Mouse (Mus musculus): ENCODE measurements around the gene Eef1g. TPM values are rescaled to one million over a fixed set of nuclear protein-coding genes. Genes with fewer than 3 reads are reported as not detected.

Gene Eef1g
- 289 TPM in 2 replicates for polyA plus RNA-seq (2015; fragmentation: Nextera tagmentation; extraction: Ambion mirVana)

DNA sequence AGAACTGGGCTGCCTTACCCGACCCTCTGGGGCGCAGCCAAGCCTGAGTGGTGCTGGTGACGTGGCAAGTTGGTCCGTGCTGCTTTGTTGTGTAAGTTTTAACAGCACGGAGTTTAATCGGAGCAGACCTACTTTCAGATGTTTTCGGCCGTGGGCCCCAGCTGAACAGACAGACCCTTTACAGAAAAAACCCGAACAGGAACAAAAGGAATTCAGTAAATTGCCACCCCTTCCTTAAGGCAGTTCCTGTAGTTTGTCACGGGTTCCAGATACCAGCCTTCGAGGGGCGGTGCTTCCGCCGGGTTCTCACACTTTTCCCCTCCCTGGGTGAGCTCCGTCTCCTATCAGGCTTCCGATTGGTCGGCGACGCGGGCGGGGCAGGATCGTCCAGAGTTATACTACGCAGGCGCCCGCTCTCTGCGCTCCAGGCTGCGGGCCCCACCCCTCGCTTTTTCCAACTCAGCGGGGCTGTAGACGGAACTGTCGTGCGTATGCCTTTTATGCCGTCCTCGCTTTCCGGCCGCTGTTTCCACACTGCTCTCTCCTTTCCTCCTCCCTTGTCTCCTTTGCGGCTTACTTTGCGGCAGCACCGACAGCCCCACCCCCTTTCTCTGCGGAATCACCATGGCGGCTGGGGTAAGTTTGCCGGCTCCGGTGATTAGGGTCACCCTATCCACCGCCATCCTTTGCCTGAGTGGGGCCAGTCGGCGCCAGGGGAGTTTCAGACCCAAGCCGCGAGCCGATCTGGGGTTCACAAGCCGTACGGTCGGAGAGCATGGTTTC is at the start of gene Eef1g:
TSS of gene Eef1g (plus strand) at position 452 of the 783 bp plus-strand sequence.
- peaks cover 24% of the 10 kb centered on the region for H3K4me1 ChIP-seq (replicated peaks)
- peak; percentile 99 for ATAC-seq (ENCODE audit: low FRiP score, low read depth)
- H3K27ac ChIP-seq (replicated peaks) = peak within 1 kb of the TSS; percentile 83
- WGBS = under 1% methylated on average over 52 of the region's 52 CpGs
- peaks cover 74% of the 10 kb centered on the region for H3K36me3 ChIP-seq
- H3K4me2 ChIP-seq = peak within 1 kb of the TSS; percentile 68
- H3K9ac ChIP-seq = peak within 1 kb of the TSS; percentile 77
- H3K27me3 ChIP-seq = no peaks in the 10 kb centered on the region
- peak within 1 kb of the TSS; percentile 79 for H3K4me3 ChIP-seq
- no peaks in the 10 kb centered on the region for H3K9me3 ChIP-seq

DNA sequence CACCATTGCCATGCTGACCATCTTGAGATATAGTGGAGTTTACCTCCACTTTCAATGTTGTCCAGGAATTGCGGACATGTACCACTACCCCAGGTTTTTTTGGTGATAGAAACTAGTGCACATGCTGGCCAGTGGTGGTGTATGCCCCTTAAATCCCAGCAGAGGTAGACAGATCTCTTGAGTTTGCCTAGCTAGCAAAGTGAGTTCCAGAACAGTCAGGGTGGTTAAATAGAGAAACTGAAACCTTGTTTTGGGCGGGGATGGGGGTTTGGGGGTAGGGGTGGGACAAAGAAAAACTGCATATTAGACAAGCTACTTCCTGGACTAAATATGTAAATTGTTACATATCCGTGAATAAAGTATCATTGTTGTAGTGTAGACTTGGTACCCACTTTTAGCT is 47.8 kb upstream of the Eef1g start:
- Histone ChIP-seq H3K27me3 (no peaks in the 10 kb centered on the region), H3K4me1 (replicated peaks) (peaks cover 21% of the 10 kb centered on the region), H3K9me3 (no peaks in the 10 kb centered on the region), H3K27ac (replicated peaks) (no peak overlapping the region), H3K4me2 (no peak overlapping the region), H3K9ac (no peak overlapping the region), H3K4me3 (no peak overlapping the region), H3K36me3 (peaks cover 30% of the 10 kb centered on the region)
- ATAC-seq (ENCODE audit: low FRiP score, low read depth) = no peak
- 96% methylated on average over 3 of the region's 3 CpGs for WGBS

DNA sequence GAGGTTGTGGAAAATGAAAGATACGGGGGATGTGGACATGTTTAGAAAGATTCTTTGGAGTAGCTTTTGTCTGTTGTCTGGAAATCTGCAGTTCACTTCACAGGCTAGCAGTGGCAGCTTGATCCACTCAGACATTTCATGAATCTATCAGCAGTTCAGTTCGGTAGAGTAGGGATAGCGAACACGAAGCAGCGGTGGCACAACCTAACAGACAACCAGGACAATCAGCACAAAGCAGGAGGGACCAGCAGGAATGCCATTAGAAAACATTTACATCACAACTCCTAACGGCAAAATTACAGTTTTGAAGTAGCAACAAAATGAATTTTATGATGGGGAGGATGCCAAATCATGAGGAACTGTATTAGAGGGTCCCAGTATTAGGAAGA is 47.2 kb upstream of the Eef1g start:
- peak overlapping the region; percentile 93 for H3K27ac ChIP-seq (replicated peaks)
- H3K4me3 ChIP-seq = peak overlapping the region; percentile 99
- H3K27me3 ChIP-seq = no peaks in the 10 kb centered on the region
- peak overlapping the region; percentile 83 for H3K4me2 ChIP-seq
- no peaks in the 10 kb centered on the region for H3K9me3 ChIP-seq
- peak overlapping the region; percentile 82 for H3K9ac ChIP-seq
- peaks cover 24% of the 10 kb centered on the region for H3K36me3 ChIP-seq
- 75% methylated on average over 6 of the region's 6 CpGs for WGBS
- H3K4me1 ChIP-seq (replicated peaks) = peaks cover 21% of the 10 kb centered on the region
- no peak for ATAC-seq (ENCODE audit: low FRiP score, low read depth)

DNA sequence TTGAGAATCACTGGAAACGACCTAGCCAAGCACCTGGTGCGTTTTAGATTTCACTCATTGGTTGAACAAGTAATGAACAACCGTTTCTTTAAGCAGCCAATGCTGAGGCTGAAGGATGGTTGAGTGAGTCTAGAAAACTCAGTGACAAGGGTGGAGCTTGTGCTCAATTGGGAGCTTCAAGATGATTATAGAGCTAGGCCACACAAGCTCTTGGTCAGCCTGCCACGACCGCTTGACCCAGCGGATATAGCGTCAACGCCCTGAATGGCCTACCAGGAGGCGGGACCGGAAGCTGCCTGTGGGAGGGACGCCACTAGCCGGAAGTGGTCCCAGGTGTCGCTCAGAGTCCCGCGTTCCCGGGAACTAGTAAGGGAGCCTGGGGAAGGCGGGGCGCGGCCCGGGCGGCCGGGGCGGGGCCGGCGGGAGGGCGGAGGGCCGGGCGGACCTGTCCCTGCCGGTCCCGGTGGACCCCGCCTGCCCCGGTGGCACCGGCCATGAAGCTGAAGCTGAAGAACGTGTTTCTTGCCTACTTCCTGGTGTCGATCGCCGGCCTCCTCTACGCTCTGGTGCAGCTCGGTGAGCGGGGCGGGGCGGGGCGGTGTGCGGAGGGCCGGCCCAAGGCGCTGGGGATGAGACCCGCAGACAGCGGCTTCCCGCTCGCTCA is 46.6 kb upstream of the Eef1g start, which contains the start of gene B3gat3:
TSS of gene B3gat3 (plus strand) at position 302 of the 664 bp plus-strand sequence.
- H3K4me3 ChIP-seq = peak within 1 kb of the TSS; percentile 99
- peak within 1 kb of the TSS; percentile 82 for H3K9ac ChIP-seq
- ATAC-seq (ENCODE audit: low FRiP score, low read depth) = peak; percentile 98
- H3K36me3 ChIP-seq = peaks cover 18% of the 10 kb centered on the region
- H3K9me3 ChIP-seq = no peaks in the 10 kb centered on the region
- no peaks in the 10 kb centered on the region for H3K27me3 ChIP-seq
- H3K4me1 ChIP-seq (replicated peaks) = peaks cover 21% of the 10 kb centered on the region
- 2% methylated on average over 43 of the region's 50 CpGs for WGBS
- peak within 1 kb of the TSS; percentile 83 for H3K4me2 ChIP-seq
- peak within 1 kb of the TSS; percentile 93 for H3K27ac ChIP-seq (replicated peaks)

DNA sequence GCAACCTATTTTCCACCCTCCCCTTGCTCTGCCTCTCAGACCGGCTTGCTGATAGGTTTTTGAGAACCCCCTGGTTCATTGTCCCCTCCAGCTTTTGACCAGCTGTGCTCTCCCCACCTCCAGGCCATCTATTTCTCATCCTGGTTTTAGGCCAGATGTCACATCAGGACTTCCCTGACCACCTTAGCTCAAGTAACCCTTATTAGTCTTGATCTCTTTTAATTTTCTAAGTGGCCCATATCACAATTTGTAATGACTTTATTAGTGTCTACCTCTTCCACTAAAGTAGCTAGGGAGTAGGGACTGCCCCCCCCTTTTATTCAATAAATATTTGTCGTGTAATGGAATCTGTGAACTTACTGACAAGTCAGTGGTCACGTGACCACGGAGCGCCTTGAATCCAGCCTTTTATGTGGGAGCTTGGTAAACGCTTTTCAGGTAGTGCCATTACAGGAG is 46.0 kb upstream of the Eef1g start:
- WGBS = 2% methylated on average over 6 of the region's 6 CpGs
- Histone ChIP-seq H3K27me3 (no peaks in the 10 kb centered on the region), H3K9ac (peak overlapping the region; percentile 82), H3K4me3 (peak overlapping the region; percentile 99), H3K4me1 (replicated peaks) (peaks cover 21% of the 10 kb centered on the region), H3K4me2 (peak overlapping the region; percentile 83), H3K27ac (replicated peaks) (peak overlapping the region; percentile 93), H3K36me3 (peaks cover 15% of the 10 kb centered on the region), H3K9me3 (no peaks in the 10 kb centered on the region)
- no peak for ATAC-seq (ENCODE audit: low FRiP score, low read depth)

DNA sequence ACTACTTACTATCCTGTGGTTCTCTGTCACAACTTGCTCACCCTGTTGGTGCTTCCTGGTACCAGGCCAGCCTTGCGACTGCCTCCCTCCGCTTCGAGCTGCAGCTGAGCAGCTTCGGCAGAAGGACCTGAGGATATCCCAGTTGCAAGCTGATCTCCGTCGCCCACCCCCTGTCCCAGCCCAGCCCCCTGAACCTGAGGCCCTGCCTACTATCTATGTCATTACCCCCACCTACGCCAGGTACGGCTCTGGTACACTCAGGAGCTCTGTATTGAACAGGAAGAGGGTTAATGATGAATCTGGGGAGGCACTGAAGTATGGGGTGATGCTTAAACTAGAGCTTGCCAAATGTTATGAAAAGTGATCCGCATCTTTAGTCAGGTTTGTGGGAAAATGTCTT is 45.1 kb upstream of the Eef1g start:
- H3K4me3 ChIP-seq = peak overlapping the region; percentile 99; the same call in 1 of the 2 replicates
- ATAC-seq (ENCODE audit: low FRiP score, low read depth) = no peak

DNA sequence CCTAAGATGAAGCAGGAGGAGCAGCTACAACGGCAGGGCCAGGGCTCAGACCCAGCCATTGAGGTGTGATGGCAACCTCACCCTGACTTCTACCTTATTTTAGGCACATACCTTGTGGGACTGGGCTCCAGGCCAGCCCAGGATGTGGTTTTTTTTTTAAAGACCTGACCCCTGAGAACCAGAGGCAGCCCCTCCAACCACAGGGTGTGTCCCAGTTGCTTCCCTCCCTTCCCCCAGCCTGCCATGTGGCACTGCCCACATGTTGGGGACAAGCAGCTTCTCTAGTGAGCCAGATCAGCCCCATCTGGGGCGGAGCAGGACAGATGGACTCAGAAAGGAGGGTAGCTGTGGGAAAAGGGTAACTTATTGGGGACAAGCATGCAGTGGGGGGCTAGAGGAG is 40.1 kb upstream of the Eef1g start:
- H3K27me3 ChIP-seq = no peaks in the 10 kb centered on the region; the same call in 1 of the 2 replicates
- 90% methylated on average over 2 of the region's 2 CpGs for WGBS
- H3K4me2 ChIP-seq = no peak overlapping the region
- no peaks in the 10 kb centered on the region for H3K9me3 ChIP-seq
- peaks cover 23% of the 10 kb centered on the region for H3K4me1 ChIP-seq (replicated peaks)
- H3K4me3 ChIP-seq = no peak overlapping the region
- no peak for ATAC-seq (ENCODE audit: low FRiP score, low read depth)
- H3K9ac ChIP-seq = no peak overlapping the region
- H3K36me3 ChIP-seq = peaks cover 19% of the 10 kb centered on the region
- no peak overlapping the region for H3K27ac ChIP-seq (replicated peaks)

More for the DNA sequence above, 45.1 kb upstream of the Eef1g start:
- peaks cover 21% of the 10 kb centered on the region for H3K4me1 ChIP-seq (replicated peaks)
- no peak overlapping the region for H3K27ac ChIP-seq (replicated peaks)
- H3K4me2 ChIP-seq = peak overlapping the region; percentile 83
- H3K27me3 ChIP-seq = no peaks in the 10 kb centered on the region
- H3K9me3 ChIP-seq = no peaks in the 10 kb centered on the region
- 86% methylated on average over 9 of the region's 9 CpGs for WGBS
- H3K36me3 ChIP-seq = peaks cover 10% of the 10 kb centered on the region
- H3K9ac ChIP-seq = no peak overlapping the region

DNA sequence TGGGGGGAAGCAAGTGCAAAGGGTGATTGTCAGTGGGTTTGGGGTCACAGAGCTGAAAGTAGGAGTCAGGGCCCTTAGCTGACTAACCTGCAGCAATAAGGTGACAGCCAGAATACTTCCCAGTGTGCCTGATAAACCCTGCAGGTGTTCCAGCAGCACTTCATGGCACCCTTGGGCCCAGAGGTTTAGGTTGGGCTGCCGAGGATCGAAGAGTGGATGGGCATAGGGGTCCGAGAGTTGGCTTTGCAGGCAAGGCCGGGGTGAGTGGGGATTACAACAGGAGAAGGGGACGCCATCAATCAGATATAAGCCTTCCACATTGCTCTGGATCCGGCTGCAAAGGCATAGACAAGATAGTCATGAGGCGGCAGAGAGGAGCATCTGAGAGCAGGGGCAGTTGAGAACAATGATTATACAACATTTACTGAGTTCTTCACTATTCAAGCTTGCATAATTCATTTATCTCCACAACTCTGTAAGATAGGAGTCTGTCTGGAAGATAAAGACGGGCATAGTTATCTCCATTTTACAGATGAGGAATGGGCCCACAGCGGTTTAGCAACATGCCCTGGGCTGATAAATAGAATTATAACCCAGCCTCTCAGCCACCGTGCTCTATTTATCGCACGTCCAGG is 38.8 kb upstream of the Eef1g start:
- 90% methylated on average over 12 of the region's 12 CpGs for WGBS
- H3K27ac ChIP-seq (replicated peaks) = no peak overlapping the region

DNA sequence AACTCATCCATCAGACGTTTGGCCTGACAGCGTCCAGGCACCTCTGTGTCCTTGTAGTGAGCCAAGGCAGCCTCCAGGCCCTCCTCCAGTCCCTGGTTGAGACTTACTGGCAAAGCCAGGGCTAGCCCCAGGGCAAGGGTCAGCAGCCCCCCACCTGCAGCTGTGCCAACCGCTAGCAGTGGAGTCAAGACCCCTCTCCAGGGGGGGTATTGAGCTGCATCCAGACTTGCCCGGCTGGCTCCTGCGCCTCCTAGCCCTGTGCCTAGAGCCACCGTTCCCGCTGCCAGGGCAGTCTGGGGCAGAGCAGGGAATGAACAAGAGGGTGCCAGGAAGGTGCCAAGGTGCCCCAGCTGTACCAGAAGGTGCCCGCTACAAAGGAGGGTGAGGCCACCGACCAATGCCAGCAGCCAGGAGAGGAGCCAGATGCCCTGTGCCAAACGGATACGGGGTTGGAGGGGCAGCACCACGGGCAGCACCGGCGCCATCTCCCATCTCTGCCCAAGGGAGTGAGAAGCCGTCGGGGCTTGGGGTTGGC is 38.1 kb upstream of the Eef1g start:
- 17% methylated on average over 16 of the region's 16 CpGs for WGBS
- peak overlapping the region; percentile 61; the same call in 1 of the 2 replicates for H3K27ac ChIP-seq (replicated peaks)
- no peaks in the 10 kb centered on the region for H3K9me3 ChIP-seq
- peak overlapping the region; percentile 53 for H3K9ac ChIP-seq
- H3K4me1 ChIP-seq (replicated peaks) = peaks cover 18% of the 10 kb centered on the region
- peaks cover 19% of the 10 kb centered on the region for H3K36me3 ChIP-seq
- H3K4me3 ChIP-seq = peak overlapping the region; percentile 57
- no peaks in the 10 kb centered on the region; the same call in 1 of the 2 replicates for H3K27me3 ChIP-seq
- peak overlapping the region; percentile 78 for H3K4me2 ChIP-seq
- ATAC-seq (ENCODE audit: low FRiP score, low read depth) = peak; percentile 40

More for the DNA sequence above, 38.8 kb upstream of the Eef1g start:
- H3K9ac ChIP-seq = no peak overlapping the region
- H3K4me1 ChIP-seq (replicated peaks) = peaks cover 20% of the 10 kb centered on the region
- no peaks in the 10 kb centered on the region; the same call in 1 of the 2 replicates for H3K27me3 ChIP-seq
- no peaks in the 10 kb centered on the region for H3K9me3 ChIP-seq
- no peak overlapping the region for H3K4me3 ChIP-seq
- peaks cover 19% of the 10 kb centered on the region for H3K36me3 ChIP-seq
- ATAC-seq (ENCODE audit: low FRiP score, low read depth) = no peak
- H3K4me2 ChIP-seq = no peak overlapping the region

DNA sequence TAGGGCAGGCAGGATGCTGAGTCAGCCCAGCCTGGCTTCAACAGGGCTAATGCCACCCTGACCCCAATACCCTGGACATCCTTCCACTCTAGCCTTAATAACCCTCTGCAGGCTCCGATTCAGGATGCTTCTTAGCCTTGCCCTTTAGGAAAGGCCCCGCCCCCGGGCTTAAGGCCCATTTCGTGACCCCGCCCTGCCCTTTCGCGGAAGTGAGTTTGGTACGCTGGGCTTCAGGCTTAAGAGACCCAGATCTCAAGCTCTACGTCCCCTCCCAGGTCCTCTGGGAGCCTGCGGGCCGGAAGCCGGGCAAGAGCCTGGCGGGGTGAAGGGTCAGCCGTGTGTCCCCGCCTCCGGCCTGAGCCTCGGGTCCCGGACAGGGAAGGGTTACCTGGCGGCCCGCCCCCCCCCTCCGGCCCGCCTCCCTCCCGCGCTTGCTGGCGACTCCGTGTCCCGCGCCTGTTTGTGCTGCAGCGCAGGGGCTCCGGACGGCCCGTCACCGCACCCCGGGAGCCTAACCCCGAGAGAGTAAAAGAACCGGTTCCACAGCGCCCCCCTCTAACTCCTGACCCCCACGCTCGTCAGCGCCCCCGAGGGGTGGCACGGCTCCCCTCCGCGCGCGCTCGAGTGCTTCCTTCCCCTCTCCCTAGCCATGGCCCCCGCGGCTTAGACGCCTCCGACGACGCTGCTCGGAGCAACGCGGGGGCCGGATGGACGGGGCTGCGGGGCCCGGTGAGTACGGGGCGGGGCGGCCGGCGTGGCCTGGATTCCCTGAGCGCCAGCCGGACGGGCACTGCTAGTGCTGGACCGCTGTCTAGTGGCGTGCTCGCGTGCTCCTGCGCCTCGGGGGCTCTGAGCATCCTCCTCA is 37.4 kb upstream of the Eef1g start, which contains the start of the genes Rom1 and Eml3:
TSS of gene Rom1 (minus strand) at position 133 of the 865 bp plus-strand sequence.
TSS of gene Eml3 (plus strand) at position 329 of the 865 bp plus-strand sequence.
- Histone ChIP-seq H3K36me3 (peaks cover 19% of the 10 kb centered on the region), H3K27ac (replicated peaks) (peak within 1 kb of the TSS; percentile 61; the same call in 1 of the 2 replicates), H3K27me3 (no peaks in the 10 kb centered on the region; the same call in 1 of the 2 replicates), H3K4me1 (replicated peaks) (peaks cover 18% of the 10 kb centered on the region), H3K4me3 (peak within 1 kb of the TSS; percentile 57), H3K9me3 (no peaks in the 10 kb centered on the region), H3K4me2 (peak within 1 kb of the TSS; percentile 78), H3K9ac (peak within 1 kb of the TSS; percentile 53)
- under 1% methylated on average over 59 of the region's 74 CpGs for WGBS
- ATAC-seq (ENCODE audit: low FRiP score, low read depth) = peak; percentile 70
